Mouse (Mus musculus) spleen, adult 18-20 months (tissue): ENCODE results near the gene Neurl1a.

Source experiments
- DNase-seq, 2 experiments: peaks; one replicate each; pipeline ENCODE4 v3.0.0; 2022; ENCODE audit warnings: mixed read lengths in 2 of 2

Gene Neurl1a

GRCm38 (mm10) chr19:47253053-47253628 is 74.5 kb downstream of the Neurl1a start:
- no peak for DNase-seq

- DNase-seq = no peak
Measured at GRCm38 (mm10) chr19:47255036-47255435, 76.4 kb downstream of the Neurl1a start.

- peak in 1 of 2 experiments; percentile 15 for DNase-seq
Measured at GRCm38 (mm10) chr19:47255919-47256318, 77.3 kb downstream of the Neurl1a start.

- peak in 1 of 2 experiments; percentile 31 for DNase-seq
Measured at GRCm38 (mm10) chr19:47259581-47259980, 81.0 kb downstream of the Neurl1a start.

GRCm38 (mm10) chr19:47261196-47261595 is 82.6 kb downstream of the Neurl1a start:
- no peak for DNase-seq

GRCm38 (mm10) chr19:47263621-47264020 is 85.0 kb downstream of the Neurl1a start:
- no peak for DNase-seq

GRCm38 (mm10) chr19:47264322-47265092 is 85.9 kb downstream of the Neurl1a start:
- peak in 1 of 2 experiments; percentile 43 for DNase-seq

GRCm38 (mm10) chr19:47266070-47266801 is 87.6 kb downstream of the Neurl1a start:
- no peak for DNase-seq

- DNase-seq = no peak
Measured at GRCm38 (mm10) chr19:47267066-47267465, 88.4 kb downstream of the Neurl1a start.

- no peak for DNase-seq
Measured at GRCm38 (mm10) chr19:47269729-47270128, 91.1 kb downstream of the Neurl1a start.

GRCm38 (mm10) chr19:47270520-47270919 is 91.9 kb downstream of the Neurl1a start:
- no peak for DNase-seq

GRCm38 (mm10) chr19:47276730-47277129 is 98.1 kb downstream of the Neurl1a start:
- no peak for DNase-seq

GRCm38 (mm10) chr19:47279372-47279771 is 100.8 kb downstream of the Neurl1a start:
- no peak for DNase-seq

GRCm38 (mm10) chr19:47279788-47280532 is 101.3 kb downstream of the Neurl1a start:
- no peak for DNase-seq

GRCm38 (mm10) chr19:47280894-47281293 is 102.3 kb downstream of the Neurl1a start:
- no peak for DNase-seq

GRCm38 (mm10) chr19:47282050-47282454 is 103.4 kb downstream of the Neurl1a start:
- no peak for DNase-seq

- DNase-seq = no peak
Measured at GRCm38 (mm10) chr19:47282688-47283215, 104.1 kb downstream of the Neurl1a start.

GRCm38 (mm10) chr19:47285581-47285980 is 107.0 kb downstream of the Neurl1a start:
- no peak for DNase-seq

GRCm38 (mm10) chr19:47286886-47287450 is 108.3 kb downstream of the Neurl1a start:
- DNase-seq = no peak

- DNase-seq = no peak
Measured at GRCm38 (mm10) chr19:47291307-47292080, 112.9 kb downstream of the Neurl1a start.

- DNase-seq = no peak
Measured at GRCm38 (mm10) chr19:47292451-47292951, 113.9 kb downstream of the Neurl1a start.
